Mouse (Mus musculus): ENCODE measurements around the gene Cd101.
A peak's percentile ranks its signal among the peaks of the same experiment; 100 is the strongest.

Cd101 gene

DNA sequence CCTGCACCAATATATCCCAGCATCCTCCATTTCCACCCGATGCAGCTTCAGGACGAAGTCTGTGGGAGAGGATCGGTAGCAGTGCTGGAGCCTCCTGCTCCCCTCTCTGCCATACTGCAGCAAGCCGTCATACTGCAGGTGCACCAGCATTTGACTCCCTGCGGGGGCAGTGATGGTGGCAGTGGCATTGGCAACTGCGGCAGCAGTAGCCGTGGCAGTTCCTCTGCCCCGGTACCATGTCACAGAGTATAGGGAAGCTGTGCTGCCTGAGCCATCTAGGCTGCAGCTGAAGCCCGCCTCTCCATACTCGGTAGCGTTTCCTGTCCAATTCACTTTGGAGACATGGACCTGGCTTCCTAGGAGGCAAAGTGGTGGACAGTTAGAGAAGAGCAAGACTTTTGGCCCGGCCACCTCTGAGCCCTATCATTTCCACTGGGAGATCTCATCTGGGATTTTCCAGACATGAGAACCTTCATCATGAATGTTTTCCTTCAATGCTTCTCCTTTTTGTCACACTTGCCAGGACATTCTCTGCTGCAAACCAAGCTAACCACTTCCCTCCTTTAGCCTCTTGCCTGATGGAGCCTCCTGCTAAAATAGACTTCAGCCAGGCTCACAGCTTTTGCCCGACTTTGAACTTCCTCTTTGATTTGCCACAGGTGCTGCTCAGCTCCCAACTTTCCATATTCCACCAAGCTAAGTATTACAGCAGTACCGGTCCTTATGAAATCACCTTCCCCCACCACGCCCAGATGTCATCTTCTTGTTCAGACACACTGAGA, 25.6 kb downstream of the Cd101 start:
- no peak for DNase-seq (ENCODE audit: low spot score in 2 of 2)

DNA sequence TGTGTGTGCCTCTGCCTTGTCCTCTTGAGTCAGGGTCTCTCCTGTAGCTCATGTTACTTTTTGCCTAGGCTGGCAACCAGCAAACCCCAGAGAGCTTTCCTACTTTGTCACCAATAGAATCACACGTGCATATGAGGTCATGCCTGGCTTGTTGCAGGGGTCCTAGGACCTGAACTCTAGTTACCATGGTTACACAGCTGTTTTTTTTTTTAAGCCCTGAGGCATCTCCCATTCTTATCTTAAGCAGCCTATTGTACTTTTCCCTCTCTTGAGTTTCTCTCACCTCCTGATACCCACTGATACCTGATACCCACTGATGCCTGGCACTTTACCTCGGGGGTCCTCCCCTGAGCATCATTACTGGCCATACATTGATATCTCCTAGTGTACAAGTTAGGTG, 29.6 kb downstream of the Cd101 start:
- no peak for DNase-seq (ENCODE audit: low spot score in 2 of 2)

DNA sequence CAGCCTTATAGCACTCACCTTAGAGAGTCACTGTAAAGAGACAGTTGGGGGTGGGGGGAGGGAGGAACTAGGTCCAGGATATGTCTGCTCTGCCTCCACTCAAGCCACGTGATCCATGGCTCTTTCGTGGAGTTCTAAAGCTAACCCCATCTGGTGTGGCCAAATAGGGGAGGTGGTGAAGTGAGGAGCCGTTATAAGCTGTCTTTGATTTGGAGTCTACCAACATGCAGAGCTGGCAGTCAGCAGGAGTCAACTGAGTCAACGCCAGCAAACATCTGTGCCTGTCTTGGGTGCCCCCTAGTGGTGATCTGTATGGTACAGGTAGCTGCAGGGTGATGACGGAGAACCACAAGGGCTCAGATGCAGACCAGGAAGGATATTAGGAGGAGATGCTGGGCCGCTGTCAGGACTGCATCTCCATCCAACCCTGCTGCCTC, 30.4 kb downstream of the Cd101 start:
- peak; percentile 65 to 67 for DNase-seq (ENCODE audit: low spot score in 2 of 2)

DNA sequence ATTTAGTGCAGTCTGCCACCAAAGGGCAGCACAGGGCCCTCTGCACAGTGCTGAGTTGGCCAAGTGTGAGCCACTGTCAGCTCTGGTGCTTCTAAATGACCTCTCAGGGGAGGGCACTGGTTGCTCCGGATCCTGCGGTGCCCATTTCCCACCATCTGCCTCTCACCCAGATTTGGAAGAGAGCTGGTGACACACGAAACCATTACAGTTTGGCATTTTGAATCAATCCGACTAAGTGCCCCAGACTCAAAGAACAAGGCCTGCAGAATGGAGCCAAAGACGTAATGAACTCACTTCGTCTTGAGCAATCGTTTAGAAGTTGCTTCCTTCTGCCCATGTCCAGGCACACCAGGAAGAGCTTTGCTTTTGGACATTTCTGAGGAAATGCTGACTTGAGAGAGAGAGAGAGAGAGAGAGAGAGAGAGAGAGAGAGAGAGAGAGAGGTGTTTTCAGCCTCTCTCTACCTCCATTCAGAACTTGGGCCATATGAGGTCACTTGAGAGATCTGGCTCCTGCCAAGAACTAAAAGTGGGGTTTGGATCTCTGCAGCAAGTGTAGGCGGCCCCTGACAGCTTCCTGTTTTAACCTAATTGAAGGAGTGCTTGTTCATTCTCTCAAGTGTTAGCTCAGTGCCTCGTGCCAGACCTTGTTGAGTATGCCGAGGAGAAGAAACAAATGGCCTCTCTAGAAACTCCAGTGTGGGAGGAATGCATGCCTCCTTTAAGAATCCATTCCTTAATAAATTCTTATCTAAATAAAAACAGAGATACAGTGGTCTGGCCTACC, 31.4 kb downstream of the Cd101 start:
- DNase-seq (ENCODE audit: low spot score in 2 of 2) = peak in 1 of 2 experiments; percentile 17

DNA sequence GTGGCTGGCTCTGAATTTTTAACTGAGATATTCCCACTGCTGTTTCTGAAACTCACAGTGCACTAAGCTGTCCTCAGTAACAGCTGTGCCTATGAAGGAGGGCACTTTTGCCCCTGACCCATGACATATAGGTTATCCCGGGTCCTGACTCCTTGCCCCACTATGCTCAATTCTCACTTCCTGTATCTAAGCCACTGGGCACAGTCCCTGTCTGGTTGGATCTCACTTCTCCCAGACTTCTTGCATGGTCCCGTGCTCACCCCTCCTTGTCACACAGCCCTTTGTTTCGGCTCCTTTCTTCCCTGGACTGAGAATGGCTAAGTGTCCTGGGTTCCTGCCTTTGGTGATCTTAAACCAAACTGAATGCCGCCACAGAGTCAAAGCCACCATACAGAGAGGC, 35.1 kb downstream of the Cd101 start:
- no peak for DNase-seq (ENCODE audit: low spot score in 2 of 2)

DNA sequence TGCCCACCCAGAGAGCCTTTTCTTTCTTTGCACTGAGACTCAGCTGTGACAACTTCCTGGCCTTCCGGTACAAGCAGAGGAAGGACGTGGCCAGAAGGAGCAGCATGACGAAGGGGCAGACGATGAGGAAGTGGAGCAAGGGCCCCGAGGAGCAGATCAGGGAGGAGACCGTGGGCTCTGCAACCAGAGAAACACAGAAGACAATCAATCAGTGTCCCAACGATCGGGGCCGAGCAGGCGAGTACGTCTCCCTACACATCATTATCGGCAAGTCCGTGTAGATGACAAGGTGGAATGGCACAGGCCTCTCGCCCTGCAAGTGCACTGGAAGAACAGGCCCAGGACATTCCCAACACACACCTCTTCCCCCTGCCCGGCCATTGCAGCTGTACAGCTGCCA, 35.6 kb downstream of the Cd101 start:
- peak in 1 of 2 experiments; percentile 20 for DNase-seq (ENCODE audit: low spot score in 2 of 2)

DNA sequence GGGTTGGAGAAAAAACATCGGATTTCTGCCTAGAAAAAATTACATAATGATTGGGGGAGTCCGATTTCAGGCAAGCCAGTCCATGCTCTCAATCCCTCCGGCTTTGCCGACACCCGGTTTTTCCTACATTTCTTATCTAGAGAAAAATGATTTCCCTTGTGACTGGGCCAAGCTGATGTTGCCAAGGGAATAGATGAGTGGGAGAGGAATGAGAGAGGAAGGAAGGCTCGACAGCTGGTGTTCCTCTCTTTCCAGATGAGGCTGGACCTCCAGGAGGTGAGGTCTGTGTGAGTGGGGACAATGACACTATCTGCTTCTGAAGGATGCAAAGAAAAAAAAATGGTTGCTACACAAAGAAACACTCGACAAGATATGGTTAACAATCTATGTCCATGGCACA, 36.2 kb downstream of the Cd101 start:
- no peak for DNase-seq (ENCODE audit: low spot score in 2 of 2)

DNA sequence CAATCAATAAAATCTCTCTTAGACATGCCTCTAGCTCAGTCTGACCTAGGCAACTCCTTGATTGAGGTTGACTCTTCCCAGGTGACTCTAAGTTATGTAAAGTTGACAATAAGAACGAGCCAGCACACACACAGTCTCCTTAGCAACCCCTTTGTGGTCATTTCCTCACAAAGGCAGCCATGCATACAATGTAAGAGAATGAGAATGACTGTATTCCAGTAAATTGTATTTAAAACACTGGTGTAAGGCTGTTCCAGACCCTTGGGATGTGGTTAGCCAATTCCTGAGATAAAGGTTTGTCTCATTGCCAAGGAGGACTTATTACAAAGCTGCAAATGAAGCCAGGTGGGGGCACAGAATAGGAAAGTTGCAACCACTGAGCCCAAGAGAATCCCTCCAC, 39.1 kb downstream of the Cd101 start:
- DNase-seq (ENCODE audit: low spot score in 2 of 2) = no peak

DNA sequence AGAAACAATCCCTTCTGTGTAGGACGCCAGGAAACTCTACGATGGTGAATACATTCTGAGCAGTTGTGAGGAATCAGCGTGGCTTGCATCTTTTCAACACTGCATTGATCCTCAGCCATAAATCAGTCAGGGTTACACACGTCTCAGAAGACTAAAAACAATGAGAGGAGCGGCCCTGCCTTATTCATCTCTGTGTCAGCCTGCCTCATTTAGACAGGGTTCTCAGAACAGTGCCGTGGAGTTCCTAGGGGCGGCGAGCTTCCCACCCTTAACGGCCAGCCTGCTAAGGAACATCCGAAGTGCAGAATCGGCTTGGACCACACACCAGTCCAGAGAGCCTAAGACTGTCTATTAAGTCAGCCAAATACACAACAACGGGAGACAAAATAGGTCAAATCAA, 39.9 kb downstream of the Cd101 start:
- DNase-seq (ENCODE audit: low spot score in 2 of 2) = no peak

DNA sequence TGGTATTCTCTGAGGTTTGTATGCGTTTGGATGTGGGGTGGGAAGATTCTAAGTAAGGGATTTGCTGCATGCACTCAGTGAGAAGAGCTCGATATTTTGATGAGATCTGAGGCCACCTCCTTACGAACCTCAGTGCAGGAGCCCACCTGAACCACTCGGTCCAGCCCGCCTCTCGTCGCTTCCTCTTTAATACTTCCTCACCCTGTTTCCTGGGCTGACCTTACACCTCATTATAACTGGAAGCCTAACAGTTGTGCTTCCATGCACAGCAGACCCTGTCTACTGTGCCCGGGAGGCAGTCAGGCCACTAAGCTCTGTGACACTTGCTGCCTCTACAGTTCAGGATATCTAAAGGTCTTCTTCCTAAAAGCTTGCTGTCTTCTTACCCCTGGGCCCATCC, 50.1 kb downstream of the Cd101 start:
- no peak for DNase-seq (ENCODE audit: low spot score in 2 of 2)

DNA sequence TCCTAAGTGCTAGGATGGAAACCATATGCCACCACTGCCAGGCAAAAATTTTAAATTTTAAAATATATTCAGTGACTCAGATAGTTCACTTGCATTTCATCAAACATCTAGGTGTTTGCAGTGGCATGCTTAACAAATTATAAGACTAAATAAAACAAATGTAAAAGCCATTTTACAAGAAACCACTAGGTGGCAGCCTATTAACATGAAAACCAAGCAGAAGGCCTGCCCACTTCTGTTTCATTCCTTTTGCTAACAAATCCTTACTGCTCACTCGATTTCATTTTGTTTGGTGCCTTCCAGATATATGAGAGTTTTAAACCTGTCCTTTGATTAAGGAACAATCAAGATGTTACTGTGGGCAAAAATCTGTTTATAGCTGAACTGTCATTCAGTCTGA, 55.5 kb downstream of the Cd101 start:
- DNase-seq (ENCODE audit: low spot score in 2 of 2) = no peak

DNA sequence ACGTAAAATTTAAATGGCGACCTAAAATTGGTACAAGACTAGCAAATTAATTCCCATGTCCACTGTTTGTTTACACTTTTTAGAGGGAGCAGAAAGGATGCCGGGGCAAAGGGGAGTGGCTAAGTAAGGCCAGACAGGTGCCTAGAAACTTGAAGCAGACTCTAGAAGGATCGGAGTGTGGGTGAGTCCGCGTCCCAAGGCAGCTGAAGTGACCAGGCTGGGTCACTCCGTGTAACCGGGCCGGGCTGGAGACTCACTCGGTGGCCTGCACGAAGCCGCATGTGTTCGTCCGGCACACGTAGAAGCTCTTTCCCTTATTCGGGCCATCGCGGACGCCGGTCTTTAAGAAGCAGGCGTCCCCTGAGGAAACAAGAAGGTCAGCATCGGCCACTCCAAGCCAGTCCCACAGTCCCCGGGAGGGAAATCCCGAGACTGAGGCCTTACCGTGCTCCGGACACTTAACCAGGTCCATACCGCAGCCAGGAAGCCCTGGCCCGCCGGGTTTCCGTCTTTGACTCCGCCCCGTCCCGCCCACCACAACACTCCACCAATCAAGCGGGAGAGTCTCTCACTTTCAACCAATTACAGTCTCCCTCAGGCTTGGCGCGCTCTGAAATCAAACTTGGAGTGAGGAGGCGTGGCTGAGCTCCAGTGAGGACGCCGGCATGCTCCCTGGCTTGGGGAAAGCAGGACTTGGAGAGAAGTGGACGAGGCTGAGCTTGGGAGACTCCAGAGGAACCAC, 60.0 kb downstream of the Cd101 start, which contains the start of gene Ttf2:
Gene Ttf2 (minus strand): TSS at position 488 of the 742 bp plus-strand sequence.
- peak; percentile 91 to 94 for DNase-seq (ENCODE audit: low spot score in 2 of 2)

DNA sequence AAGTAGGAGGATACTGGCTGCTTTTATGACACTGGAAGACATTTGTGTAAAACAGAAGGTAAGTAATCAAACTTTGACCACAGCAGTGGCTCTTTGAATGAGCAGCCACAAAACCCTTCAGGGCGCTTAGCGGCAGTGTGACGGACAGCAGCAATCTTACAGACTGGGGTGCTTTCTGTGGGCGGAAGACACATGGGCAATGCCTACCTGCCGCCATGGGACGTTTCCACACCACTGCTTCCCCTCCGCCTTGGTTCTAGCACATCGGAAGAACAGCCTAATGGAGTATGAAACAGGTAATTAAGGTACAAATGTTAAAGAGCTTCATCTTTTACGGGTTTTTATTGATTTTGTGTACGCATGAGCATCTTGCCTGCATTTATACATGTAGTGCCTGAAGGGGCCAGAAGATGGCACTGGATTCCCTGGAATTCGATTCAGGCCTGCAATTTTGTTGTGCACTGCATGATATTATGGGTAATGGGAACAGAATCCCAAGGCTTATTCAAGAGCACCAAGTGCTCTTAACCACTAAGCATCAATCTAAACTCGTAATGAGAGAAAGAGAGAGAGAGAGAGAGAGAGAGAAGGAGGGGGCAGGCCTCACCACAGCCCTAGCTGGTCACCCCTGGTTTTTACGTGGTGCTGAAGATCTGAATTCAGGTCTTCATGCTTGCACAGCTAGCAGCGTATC, 65.4 kb downstream of the Cd101 start:
- DNase-seq (ENCODE audit: low spot score in 2 of 2) = peak; percentile 27 to 33

DNA sequence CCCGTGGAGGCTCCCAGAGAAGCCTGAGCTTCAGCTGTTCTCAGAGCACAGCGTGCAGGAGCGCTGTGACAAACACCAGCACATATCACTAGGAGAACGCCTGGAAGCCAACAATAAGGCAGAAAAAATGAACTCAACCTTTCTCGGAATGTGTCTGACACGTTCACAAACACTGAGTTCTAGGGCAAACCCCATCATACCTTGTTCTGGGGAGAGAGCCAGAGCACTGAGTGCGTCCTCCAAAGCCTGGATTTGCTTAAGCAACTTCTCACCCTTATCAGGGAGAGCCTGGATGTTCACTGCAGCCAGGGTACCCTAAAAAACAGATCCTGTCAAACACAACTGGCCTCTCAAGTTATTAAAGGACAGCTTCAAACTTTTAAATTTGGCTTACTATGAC, 67.9 kb downstream of the Cd101 start:
- no peak for DNase-seq (ENCODE audit: low spot score in 2 of 2)

DNA sequence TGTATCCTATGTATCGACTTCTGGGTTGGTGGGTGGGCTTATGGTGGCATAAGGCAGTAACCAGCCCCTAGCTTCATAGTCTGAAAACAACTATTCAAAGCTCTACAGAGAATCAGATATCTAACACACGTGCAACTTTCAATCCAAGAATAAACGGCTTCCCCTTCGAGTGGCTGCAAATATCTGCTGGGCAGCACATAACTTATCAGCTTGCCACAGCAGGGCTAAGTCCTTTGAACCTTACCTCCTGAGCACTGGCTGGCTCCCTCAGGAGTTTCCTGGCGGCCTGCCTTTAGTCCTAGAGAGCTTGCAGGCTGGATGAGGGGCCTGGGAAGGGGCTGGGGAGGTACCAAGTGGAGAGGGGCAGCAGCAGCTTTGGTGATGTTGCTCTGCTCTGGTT, 68.3 kb downstream of the Cd101 start:
- no peak for DNase-seq (ENCODE audit: low spot score in 2 of 2)

DNA sequence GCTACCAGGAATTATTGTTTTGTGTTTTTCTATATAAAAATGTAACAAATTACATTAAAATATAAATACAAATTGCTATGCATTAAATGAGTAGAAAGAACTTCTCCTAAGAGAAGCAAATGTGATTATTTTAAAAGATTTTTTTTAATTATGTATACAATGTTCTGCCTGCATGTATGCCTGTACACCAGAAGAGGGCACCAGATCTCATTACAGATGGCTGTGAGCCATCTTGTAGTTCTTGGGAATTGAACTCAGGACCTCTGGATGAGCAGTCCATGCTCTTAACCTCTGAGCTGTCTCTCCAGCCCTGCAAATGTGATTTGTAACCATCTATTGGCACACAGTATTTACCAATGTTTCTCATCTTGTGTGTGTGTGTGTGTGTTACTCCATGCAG, 74.7 kb downstream of the Cd101 start:
- DNase-seq (ENCODE audit: low spot score in 2 of 2) = no peak

DNA sequence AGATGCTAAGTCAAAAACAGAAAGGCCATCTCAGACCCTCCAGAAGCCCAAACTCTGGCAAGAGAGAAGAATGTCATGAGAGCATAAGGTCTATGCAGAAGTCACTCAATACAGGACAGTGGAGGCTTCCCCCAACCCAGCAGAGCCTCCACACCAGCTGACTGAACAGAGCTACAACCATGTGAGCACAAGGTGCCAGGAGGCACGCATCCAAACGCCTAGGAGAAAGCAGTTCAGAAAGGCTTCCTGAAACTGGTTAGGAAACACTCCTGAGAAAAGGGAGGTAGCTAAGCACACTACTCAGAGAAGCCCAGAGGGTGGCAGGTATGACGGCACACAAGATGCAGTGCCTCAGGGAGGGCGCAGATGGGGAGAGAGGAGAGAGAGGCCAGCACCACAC, 77.8 kb downstream of the Cd101 start:
- no peak for DNase-seq (ENCODE audit: low spot score in 2 of 2)

DNA sequence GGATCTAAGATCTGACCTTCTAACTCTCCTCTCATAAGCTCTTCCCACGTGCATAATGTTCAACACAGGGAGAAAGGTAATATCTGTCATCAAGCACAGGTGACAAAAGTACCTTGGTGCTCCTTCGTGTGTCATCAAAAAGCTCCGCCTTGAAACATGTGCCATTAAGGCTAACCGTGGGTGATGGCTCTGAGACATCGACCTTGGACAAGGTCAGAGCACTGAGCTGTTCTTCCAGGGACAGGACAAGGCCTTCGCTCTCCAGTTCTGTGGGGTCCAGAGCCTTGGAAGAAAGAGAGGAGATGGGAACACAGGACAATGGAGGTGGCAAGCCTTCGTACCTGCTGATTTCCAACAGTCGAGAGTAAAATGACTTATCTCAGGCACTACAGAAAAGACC, 82.1 kb downstream of the Cd101 start:
- no peak for DNase-seq (ENCODE audit: low spot score in 2 of 2)

All from urinary bladder, postnatal 36 days (tissue).